Mouse (Mus musculus) testis, adult 2 months (tissue): ENCODE measurements around the gene Gdi2.

Experiments used
- CTCF ChIP-seq: fragments of 200-500 bp; IDR thresholded peaks from 2 replicates; pipeline ENCODE4 v1.5.1; 2012; ENCODE audit warnings: low read depth, mild to moderate bottlenecking, inconsistent platforms, low read length, moderate library complexity; ENCODE audit not compliant: control insufficient read depth, insufficient read depth, insufficient replicate concordance
- POLR2A ChIP-seq: fragments of 200-500 bp; IDR thresholded peaks from 2 replicates; pipeline ENCODE4 v1.6.1; 2012; ENCODE audit warnings: low read depth, mild to moderate bottlenecking, inconsistent platforms, low read length, moderate library complexity; ENCODE audit not compliant: control insufficient read depth

GRCm38 (mm10) chr13:3523459-3523858 lies 14.4 kb upstream of the Gdi2 start:
- TF ChIP-seq POLR2A (no peak), CTCF (no peak)
